Mouse (Mus musculus) lung, embryonic 16.5 days (tissue): ENCODE results near the gene Atxn1. TPM values are rescaled to one million over a fixed set of nuclear protein-coding genes. Genes with fewer than 3 reads are reported as not detected.

Source experiments
- ATAC-seq: fragments of 200-750 bp; cut with Nextera tagmentation; 2 replicates; pipeline ENCODE4 v1.8.0; 2017; ENCODE audit warnings: low read depth, mild to moderate bottlenecking, moderate library complexity
- H3K27ac ChIP-seq: fragments of 300-500 bp; sonication (generic); 2 replicates; pipeline ENCODE4 v1.5.1; 2014; ENCODE audit warnings: mild to moderate bottlenecking, control low read depth, low read length
- H3K27me3 ChIP-seq: fragments of 300-500 bp; sonication (generic); 2 replicates; pipeline ENCODE4 v1.6.1; 2014; ENCODE audit warnings: low read depth, low read length, mixed read lengths; ENCODE audit not compliant: control insufficient read depth, insufficient read depth
- H3K36me3 ChIP-seq: fragments of 300-500 bp; sonication (generic); 2 replicates; pipeline ENCODE4 v1.6.1; 2014; ENCODE audit warnings: low read length; ENCODE audit not compliant: control insufficient read depth, insufficient read depth
- H3K4me1 ChIP-seq: fragments of 300-500 bp; sonication (generic); replicated peaks from 2 replicates; pipeline ENCODE4 v1.6.1; 2014; ENCODE audit warnings: low read length, mixed read lengths; ENCODE audit not compliant: control insufficient read depth, insufficient read depth
- H3K4me2 ChIP-seq: fragments of 300-500 bp; sonication (generic); 2 replicates; pipeline ENCODE4 v1.6.1; 2014; ENCODE audit warnings: low read depth, low read length, control low read depth
- H3K4me3 ChIP-seq: fragments of 300-500 bp; sonication (generic); 2 replicates; pipeline ENCODE4 v1.5.1; 2014; ENCODE audit warnings: mild to moderate bottlenecking, low read length, control low read depth
- H3K9ac ChIP-seq: fragments of 300-500 bp; sonication (generic); 2 replicates; pipeline ENCODE4 v1.6.1; 2014; ENCODE audit warnings: low read length, control low read depth
- H3K9me3 ChIP-seq: fragments of 300-500 bp; sonication (generic); 2 replicates; pipeline ENCODE4 v1.6.1; 2016; ENCODE audit warnings: low read length; ENCODE audit not compliant: control insufficient read depth
- WGBS: fragments of 180-500 bp; shearing (Covaris S2); extraction: QIAGEN DNeasy Blood & Tissue Kit; methylation state at CpG from one replicate; pipeline ENCODE4 v1.1.7; 2014; 5-methylcytosine and 5-hydroxymethylcytosine counted together
- polyA plus RNA-seq: library from polyadenylated mRNA; unstranded; fragments of >200 nt; fragmentation: Nextera tagmentation; extraction: Ambion mirVana; gene quantifications from 2 replicates; pipeline ENCODE4 v1.2.1, GENCODE M21; 2015

Gene Atxn1
- polyA plus RNA-seq, 1 experiment from 2014 or later = 8.3 TPM

DNA sequence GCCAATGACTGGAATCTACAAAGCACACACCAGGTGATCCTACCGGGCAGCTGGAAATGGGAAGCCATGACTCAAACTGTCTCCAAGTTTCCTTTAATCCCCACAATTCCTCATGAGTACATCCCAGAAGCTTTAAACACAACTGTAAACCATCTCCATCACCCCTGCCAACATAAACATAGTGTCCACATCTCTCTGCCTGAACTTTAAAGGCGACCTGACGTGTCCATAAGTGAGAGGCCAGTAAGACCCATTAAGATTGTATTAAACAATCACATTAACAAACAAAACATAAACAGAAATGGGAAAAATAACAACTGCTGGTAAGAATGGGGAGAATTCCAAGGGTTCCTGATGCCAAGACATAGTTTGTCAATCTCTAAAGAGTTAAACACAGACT lies 385.1 kb downstream of the Atxn1 start:
- ATAC-seq = peak; percentile 82
- WGBS = 41% methylated on average over 3 of the region's 3 CpGs

DNA sequence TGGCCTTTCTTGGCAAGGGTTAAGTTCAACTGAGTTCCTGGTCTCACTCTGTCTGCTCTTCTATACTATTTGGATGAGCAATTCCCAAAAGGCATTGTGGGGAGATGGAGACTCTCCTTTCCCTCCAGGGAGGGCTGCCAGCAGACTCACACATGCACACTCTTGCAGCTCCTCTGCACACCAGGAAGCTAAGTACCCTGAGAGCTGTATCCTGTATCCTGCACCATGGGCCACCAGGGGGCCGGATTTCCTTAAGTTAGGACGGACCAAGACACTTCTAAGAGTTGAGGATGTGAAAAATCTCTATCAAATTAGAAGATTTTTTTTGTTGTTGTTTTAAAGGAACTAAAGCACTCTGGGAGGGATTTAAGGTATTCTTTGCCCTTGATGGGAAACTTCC lies 387.0 kb downstream of the Atxn1 start:
- no peak overlapping the region for H3K27ac ChIP-seq
- H3K9me3 ChIP-seq = no peaks in the 10 kb centered on the region
- WGBS = 20% methylated on average over 2 of the region's 2 CpGs
- H3K4me3 ChIP-seq = no peak overlapping the region
- no peaks in the 10 kb centered on the region for H3K36me3 ChIP-seq
- peak; percentile 45 for ATAC-seq
- peaks cover 28% of the 10 kb centered on the region for H3K4me1 ChIP-seq
- no peak overlapping the region for H3K9ac ChIP-seq
- H3K4me2 ChIP-seq = no peak overlapping the region
- H3K27me3 ChIP-seq = no peaks in the 10 kb centered on the region

More for the DNA sequence above, 385.1 kb downstream of the Atxn1 start:
- Histone ChIP-seq H3K4me3 (no peak overlapping the region), H3K27ac (peak overlapping the region; percentile 51), H3K27me3 (no peaks in the 10 kb centered on the region), H3K36me3 (no peaks in the 10 kb centered on the region), H3K4me2 (no peak overlapping the region), H3K9me3 (no peaks in the 10 kb centered on the region), H3K9ac (no peak overlapping the region), H3K4me1 (peaks cover 28% of the 10 kb centered on the region)

DNA sequence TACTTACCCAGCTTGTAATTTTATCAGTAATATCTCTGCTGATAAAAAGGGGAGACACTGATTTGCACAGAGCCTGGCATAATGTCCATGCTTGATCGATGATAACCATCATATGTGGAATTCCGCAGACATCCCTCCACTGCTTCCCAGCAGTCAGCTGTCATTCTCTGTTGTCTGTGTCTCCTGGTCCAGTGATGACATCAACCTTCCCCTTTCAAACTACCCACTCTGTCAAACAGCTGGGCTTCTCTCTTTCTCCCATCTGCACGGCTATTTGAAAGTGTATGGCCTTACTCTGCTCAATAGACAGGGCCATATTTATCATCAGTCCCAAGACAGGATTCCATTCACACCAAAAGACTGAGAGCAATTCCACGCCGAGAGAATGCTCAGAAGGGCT lies 387.4 kb downstream of the Atxn1 start:
- WGBS = 46% methylated on average over 5 of the region's 5 CpGs
- Histone ChIP-seq H3K27me3 (no peaks in the 10 kb centered on the region), H3K4me1 (peaks cover 25% of the 10 kb centered on the region), H3K4me2 (no peak overlapping the region), H3K9ac (no peak overlapping the region), H3K27ac (no peak overlapping the region), H3K4me3 (no peak overlapping the region), H3K36me3 (no peaks in the 10 kb centered on the region), H3K9me3 (no peaks in the 10 kb centered on the region)
- ATAC-seq = peak; percentile 12; the same call in 1 of the 2 replicates

DNA sequence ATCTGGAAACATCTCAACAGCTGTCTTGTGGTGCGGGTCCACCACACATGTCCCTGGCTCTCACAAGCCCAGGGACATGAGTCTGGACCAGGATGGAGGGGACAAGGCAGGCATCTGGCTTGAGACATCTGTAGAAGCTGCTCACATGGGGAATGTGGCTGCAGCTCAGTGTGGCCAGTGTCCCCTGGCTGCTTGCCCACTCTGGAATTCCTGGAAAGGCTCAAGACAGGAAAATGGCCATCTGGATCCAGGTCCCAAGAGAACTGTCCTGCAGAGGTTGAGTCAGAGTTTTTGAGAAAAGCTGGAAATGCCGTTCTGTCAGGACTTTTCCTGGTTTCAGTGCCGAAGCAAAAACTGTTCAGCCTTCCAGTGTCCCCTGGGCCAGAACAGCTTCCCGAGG lies 388.6 kb downstream of the Atxn1 start:
- Histone ChIP-seq H3K9ac (no peak overlapping the region), H3K4me2 (no peak overlapping the region), H3K4me3 (no peak overlapping the region), H3K36me3 (no peaks in the 10 kb centered on the region), H3K27me3 (no peaks in the 10 kb centered on the region), H3K9me3 (no peaks in the 10 kb centered on the region), H3K27ac (peak overlapping the region; percentile 76), H3K4me1 (peaks cover 28% of the 10 kb centered on the region)
- peak; percentile 55; the same call in 1 of the 2 replicates for ATAC-seq
- 36% methylated on average over 4 of the region's 4 CpGs for WGBS

DNA sequence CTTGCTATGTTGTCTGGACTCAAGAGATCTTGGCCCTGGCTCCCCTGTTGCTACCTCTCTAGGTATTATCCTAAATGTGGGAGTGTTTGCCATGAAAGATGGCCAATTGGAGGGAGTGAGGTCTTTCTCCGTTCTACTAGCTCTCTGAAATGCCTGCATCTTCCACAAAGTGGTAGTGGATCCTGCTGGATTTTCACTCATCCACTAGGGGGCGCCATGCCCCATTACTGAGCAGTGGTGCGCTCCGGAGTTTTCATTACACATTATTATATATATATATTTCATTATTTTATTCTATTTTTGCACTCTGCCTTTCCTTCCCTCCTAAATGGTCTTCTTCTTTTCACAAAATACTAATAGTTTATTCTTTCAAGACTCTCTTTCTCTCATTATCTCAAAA lies 392.0 kb downstream of the Atxn1 start:
- WGBS = 20% methylated on average over 4 of the region's 4 CpGs
- H3K9ac ChIP-seq = no peak overlapping the region
- no peak for ATAC-seq
- peaks cover 14% of the 10 kb centered on the region for H3K4me1 ChIP-seq
- H3K36me3 ChIP-seq = no peaks in the 10 kb centered on the region
- no peak overlapping the region for H3K27ac ChIP-seq
- no peaks in the 10 kb centered on the region for H3K27me3 ChIP-seq
- no peak overlapping the region for H3K4me2 ChIP-seq
- no peak overlapping the region for H3K4me3 ChIP-seq
- no peaks in the 10 kb centered on the region for H3K9me3 ChIP-seq

DNA sequence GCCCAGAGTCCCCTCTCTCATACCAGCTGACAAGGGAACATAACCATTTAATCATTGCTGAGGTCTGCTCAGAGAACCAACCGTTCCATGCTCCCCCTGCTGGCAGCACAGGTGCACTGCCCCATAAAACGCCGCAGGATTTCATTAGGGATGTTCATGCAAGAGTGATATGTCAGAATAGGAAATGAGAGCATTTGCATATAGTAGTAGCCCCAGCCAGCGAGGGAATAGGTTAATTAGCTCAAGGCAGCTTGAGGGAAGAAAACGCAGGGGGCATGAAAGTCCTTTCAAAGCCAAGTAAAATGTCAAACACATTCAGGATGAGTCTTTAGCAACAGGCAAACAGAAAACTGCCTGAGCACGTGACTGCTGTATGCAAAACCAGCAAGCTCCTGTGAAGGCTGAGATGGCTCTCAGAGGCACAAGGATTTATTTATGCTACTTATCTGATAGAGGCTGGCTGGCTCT lies 393.0 kb downstream of the Atxn1 start:
- H3K27me3 ChIP-seq = no peaks in the 10 kb centered on the region
- H3K36me3 ChIP-seq = peaks cover 3% of the 10 kb centered on the region; the same call in 1 of the 2 replicates
- 1% methylated on average over 6 of the region's 6 CpGs for WGBS
- H3K4me3 ChIP-seq = no peak overlapping the region
- no peaks in the 10 kb centered on the region for H3K9me3 ChIP-seq
- no peak overlapping the region for H3K4me2 ChIP-seq
- no peak overlapping the region for H3K27ac ChIP-seq
- H3K9ac ChIP-seq = no peak overlapping the region
- peaks cover 11% of the 10 kb centered on the region for H3K4me1 ChIP-seq
- 0 out of 2 replicates have a peak, but pooled peaks have one; percentile 20 for ATAC-seq

DNA sequence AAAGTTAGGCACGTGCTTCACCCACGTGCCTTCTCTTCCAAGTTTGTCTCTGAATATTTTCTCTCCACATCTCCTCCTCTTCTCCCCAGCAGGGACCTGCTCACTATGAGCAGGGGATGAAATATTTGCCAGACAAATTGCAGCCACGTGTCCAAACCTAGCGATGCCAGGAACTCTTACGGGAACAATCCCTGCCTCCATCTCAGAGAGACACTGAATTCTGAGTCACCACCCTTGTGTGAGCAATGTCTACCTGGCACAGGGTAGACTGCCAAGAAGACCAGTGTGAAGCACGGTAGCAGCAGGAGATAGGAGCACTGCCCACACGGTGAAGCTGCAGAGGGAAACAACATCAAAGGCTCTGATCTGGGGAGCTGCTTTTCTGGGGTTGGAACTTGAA lies 394.9 kb downstream of the Atxn1 start:
- no peaks in the 10 kb centered on the region for H3K27me3 ChIP-seq
- H3K4me1 ChIP-seq = peaks cover 4% of the 10 kb centered on the region; the same call in 1 of the 2 replicates
- H3K27ac ChIP-seq = no peak overlapping the region
- H3K9me3 ChIP-seq = no peaks in the 10 kb centered on the region
- ATAC-seq = no peak
- no peak overlapping the region for H3K4me2 ChIP-seq
- no peak overlapping the region for H3K9ac ChIP-seq
- 63% methylated on average over 7 of the region's 7 CpGs for WGBS
- H3K36me3 ChIP-seq = peaks cover 4% of the 10 kb centered on the region; the same call in 1 of the 2 replicates
- no peak overlapping the region for H3K4me3 ChIP-seq

DNA sequence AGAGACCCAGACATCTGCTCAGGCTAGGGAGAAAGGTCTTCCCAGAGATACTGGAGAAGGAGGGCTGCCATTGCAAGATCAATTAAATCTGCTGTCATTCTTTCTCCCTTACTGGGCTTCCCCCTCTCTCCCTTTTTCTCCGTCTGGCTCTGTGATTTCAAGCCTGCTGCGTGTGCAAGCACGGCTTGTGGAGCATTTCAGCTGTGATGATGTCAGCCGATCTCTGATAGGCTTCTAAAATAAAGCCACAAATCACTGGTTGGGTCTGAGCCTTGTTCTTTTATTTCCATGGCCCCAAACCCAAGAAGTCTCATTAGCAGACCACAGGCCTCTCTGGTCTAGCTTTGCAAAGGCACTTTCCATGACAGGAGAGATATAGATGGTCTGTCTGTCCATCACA lies 399.9 kb downstream of the Atxn1 start:
- WGBS = 57% methylated on average over 4 of the region's 4 CpGs
- ATAC-seq = no peak
- no peaks in the 10 kb centered on the region for H3K9me3 ChIP-seq

DNA sequence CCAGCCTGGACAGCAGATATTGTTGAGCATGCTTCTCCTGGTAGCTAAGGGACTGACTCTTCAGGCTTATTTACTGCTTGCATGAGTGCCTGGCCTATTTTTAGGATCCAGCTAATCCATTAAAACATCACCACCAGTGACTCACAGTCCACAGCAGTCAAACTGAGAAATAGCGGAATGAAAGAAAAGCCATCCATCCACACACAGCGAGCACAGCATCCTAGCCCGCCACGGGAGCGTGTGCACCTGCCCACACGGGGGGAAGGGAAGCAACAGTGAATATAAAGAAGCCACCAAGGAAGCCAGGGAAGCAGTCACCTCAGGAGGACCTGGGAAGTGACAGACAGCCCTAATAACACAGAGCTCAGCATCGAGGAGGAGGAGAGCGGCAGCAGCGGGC lies 402.8 kb downstream of the Atxn1 start:
- Histone ChIP-seq H3K9ac (no peak overlapping the region), H3K27ac (no peak overlapping the region), H3K36me3 (peaks cover 3% of the 10 kb centered on the region; the same call in 1 of the 2 replicates), H3K9me3 (no peaks in the 10 kb centered on the region), H3K4me2 (no peak overlapping the region), H3K4me1 (no peaks in the 10 kb centered on the region), H3K4me3 (no peak overlapping the region), H3K27me3 (no peaks in the 10 kb centered on the region)
- 75% methylated on average over 9 of the region's 9 CpGs for WGBS
- ATAC-seq = no peak

More for the DNA sequence above, 399.9 kb downstream of the Atxn1 start:
- Histone ChIP-seq H3K4me1 (no peaks in the 10 kb centered on the region), H3K27me3 (no peaks in the 10 kb centered on the region), H3K27ac (no peak overlapping the region), H3K4me3 (no peak overlapping the region), H3K4me2 (no peak overlapping the region), H3K9ac (no peak overlapping the region), H3K36me3 (peaks cover 4% of the 10 kb centered on the region; the same call in 1 of the 2 replicates)

DNA sequence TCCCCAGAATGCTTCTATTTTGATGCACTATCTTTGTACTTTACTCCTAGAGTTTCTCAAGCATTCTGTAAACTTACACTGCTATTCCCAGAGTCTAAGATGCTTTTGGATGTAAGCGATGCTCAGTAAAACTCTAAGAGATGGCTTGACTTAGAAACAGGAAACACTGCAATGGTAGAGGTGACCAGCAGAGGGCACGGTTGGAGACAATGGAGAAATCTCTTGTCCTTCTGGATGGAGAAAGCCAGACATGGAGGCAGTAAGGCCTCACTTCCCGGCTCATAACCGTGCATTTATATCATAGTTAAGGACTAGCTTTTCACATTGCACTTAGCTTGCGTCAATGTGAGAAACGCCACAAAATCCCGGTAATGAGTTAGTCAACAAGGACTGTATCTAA lies 404.3 kb downstream of the Atxn1 start:
- Histone ChIP-seq H3K4me3 (no peak overlapping the region), H3K9ac (no peak overlapping the region), H3K4me1 (no peaks in the 10 kb centered on the region), H3K4me2 (no peak overlapping the region), H3K36me3 (no peaks in the 10 kb centered on the region), H3K27ac (no peak overlapping the region), H3K27me3 (no peaks in the 10 kb centered on the region), H3K9me3 (no peaks in the 10 kb centered on the region)
- ATAC-seq = no peak
- WGBS = 71% methylated on average over 7 of the region's 7 CpGs
